In the genomic region with DNA sequence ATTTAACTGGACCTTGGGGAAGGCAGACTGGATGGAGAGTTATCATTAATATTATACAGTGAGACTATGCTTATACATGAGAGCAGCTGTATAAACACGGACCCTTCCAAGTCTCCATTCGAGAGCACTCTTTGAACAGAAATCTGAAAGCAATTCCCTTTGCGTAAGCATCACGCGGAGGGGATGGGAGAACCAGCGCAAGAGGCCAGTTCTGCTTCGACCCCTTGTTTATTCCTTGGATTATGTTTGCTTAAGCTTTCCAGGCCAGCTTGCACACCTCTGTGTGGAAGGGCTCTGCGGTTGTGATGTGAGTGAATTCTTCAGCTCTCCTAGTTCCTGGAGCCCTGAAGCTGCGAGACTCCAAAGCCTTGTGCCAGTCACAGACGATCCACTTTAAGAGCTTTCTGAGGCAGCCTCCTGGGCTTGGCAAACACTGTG, we compare ENCODE assay signal across 15 mouse cellular contexts.
DNase-seq lines count a peak whose midpoint lies in the region; ATAC-seq and TF ChIP-seq lines count a peak whose summit lies in the region.
"Had no signal": no experiment of that assay in that cellular context is flagged by ENCODE, and none has a peak within 500 bp of the region (broad histone marks: within the 10 kb centered on the region; RNA-seq: fewer than 3 reads in every experiment).

No protein-coding gene starts in this region.

- no peak overlapping the region for H3K4me2 ChIP-seq in midbrain, embryonic 11.5 days
- H3K4me2 ChIP-seq in midbrain, embryonic 15.5 days = no peak overlapping the region
- peak overlapping the region; percentile 49 for H3K4me2 ChIP-seq in stomach, embryonic 16.5 days (ENCODE audit: low read depth, low read length)
- H3K4me2 ChIP-seq: hindbrain, embryonic 13.5 days; liver, embryonic 13.5 days had no signal

- H3K27ac ChIP-seq in midbrain, embryonic 11.5 days (ENCODE audit: low read depth, low read length) = no peak overlapping the region
- H3K27ac ChIP-seq in midbrain, embryonic 15.5 days = no peak overlapping the region
- H3K27ac ChIP-seq in stomach, embryonic 16.5 days (ENCODE audit: low read length) = peak overlapping the region; percentile 76; the same call in 1 of the 2 replicates
- H3K27ac ChIP-seq: hindbrain, embryonic 13.5 days; left cerebral cortex, adult 2 months; liver, embryonic 13.5 days had no signal

- DNase-seq in heart, adult 11 months = peak; percentile 80
- no peak for DNase-seq in heart, adult 8-10 months (ENCODE audit: low spot score)
- peak; percentile 86 for DNase-seq in midbrain, embryonic 11.5 days (ENCODE audit: low spot score, missing footprints)
- peak; percentile 18 for DNase-seq in lung, adult 2 months
- DNase-seq in layer of hippocampus, postnatal 10 days (ENCODE audit: low spot score in 2 of 2) = no peak
- DNase-seq in gastrocnemius, adult 18-20 months (ENCODE audit: low spot score) = no peak
- DNase-seq: liver, embryonic 13.5 days; right cerebral cortex, postnatal 4 days; thymus, adult 18-20 months had no signal

- TF ChIP-seq POLR2A in lung, adult 2 months (IDR thresholded peaks at IDR 0.05; ENCODE audit: borderline replicate concordance, extremely low read depth, low read depth, low read length) = no peak

- no peak for TF ChIP-seq CTCF in lung, adult 2 months (IDR thresholded peaks at IDR 0.05; ENCODE audit: insufficient read depth, low read length)

- H3K9me3 ChIP-seq in midbrain, embryonic 11.5 days (ENCODE audit: control insufficient read depth, low read length) = no peaks in the 10 kb centered on the region
- H3K9me3 ChIP-seq in midbrain, embryonic 15.5 days = no peaks in the 10 kb centered on the region
- no peaks in the 10 kb centered on the region for H3K9me3 ChIP-seq in stomach, embryonic 16.5 days (replicated peaks; ENCODE audit: control insufficient read depth, low read length)
- H3K9me3 ChIP-seq: G1E; hindbrain, embryonic 13.5 days; liver, embryonic 13.5 days had no signal

- WGBS in midbrain, embryonic 11.5 days = 85% methylated on average over 10 of the region's 10 CpGs
- WGBS in midbrain, embryonic 15.5 days = 78% methylated on average over 10 of the region's 10 CpGs
- 27% methylated on average over 10 of the region's 10 CpGs for WGBS in lung, adult 2 months
- 27% methylated on average over 10 of the region's 10 CpGs for WGBS in stomach, embryonic 16.5 days

- H3K4me1 ChIP-seq in midbrain, embryonic 11.5 days (ENCODE audit: control insufficient read depth, insufficient read depth, low read length) = no peaks in the 10 kb centered on the region
- no peaks in the 10 kb centered on the region for H3K4me1 ChIP-seq in midbrain, embryonic 15.5 days
- no peaks in the 10 kb centered on the region; the same call in 1 of the 2 replicates for H3K4me1 ChIP-seq in lung, adult 2 months (ENCODE audit: control insufficient read depth, insufficient read depth, low read length)
- no peaks in the 10 kb centered on the region for H3K4me1 ChIP-seq in stomach, embryonic 16.5 days (ENCODE audit: control insufficient read depth, insufficient read depth, low read length)
- H3K4me1 ChIP-seq: hindbrain, embryonic 13.5 days; liver, embryonic 13.5 days had no signal

- no peak overlapping the region for H3K4me3 ChIP-seq in midbrain, embryonic 11.5 days (ENCODE audit: low read depth, low read length)
- H3K4me3 ChIP-seq in midbrain, embryonic 15.5 days = no peak overlapping the region
- no peak overlapping the region for H3K4me3 ChIP-seq in lung, adult 2 months (replicated peaks; ENCODE audit: extremely low read depth, low read depth, low read length)
- peak overlapping the region; percentile 17; the same call in 1 of the 2 replicates for H3K4me3 ChIP-seq in stomach, embryonic 16.5 days (replicated peaks; ENCODE audit: low read length)
- H3K4me3 ChIP-seq: hindbrain, embryonic 13.5 days; left cerebral cortex, adult 2 months; liver, embryonic 13.5 days had no signal

- H3K9ac ChIP-seq in midbrain, embryonic 11.5 days (ENCODE audit: low read length) = no peak overlapping the region
- no peak overlapping the region for H3K9ac ChIP-seq in midbrain, embryonic 15.5 days
- peak overlapping the region; percentile 39; the same call in 1 of the 2 replicates for H3K9ac ChIP-seq in stomach, embryonic 16.5 days (ENCODE audit: low read length)
- H3K9ac ChIP-seq: hindbrain, embryonic 13.5 days; liver, embryonic 13.5 days had no signal

- H3K36me3 ChIP-seq in midbrain, embryonic 11.5 days (ENCODE audit: control insufficient read depth, insufficient read depth, low read length) = no peaks in the 10 kb centered on the region
- no peaks in the 10 kb centered on the region for H3K36me3 ChIP-seq in midbrain, embryonic 15.5 days (replicated peaks)
- no peaks in the 10 kb centered on the region for H3K36me3 ChIP-seq in stomach, embryonic 16.5 days (ENCODE audit: control insufficient read depth, insufficient read depth, low read length)
- H3K36me3 ChIP-seq: G1E; hindbrain, embryonic 13.5 days; liver, embryonic 13.5 days had no signal

- no peaks in the 10 kb centered on the region for H3K27me3 ChIP-seq in midbrain, embryonic 11.5 days (ENCODE audit: control insufficient read depth, insufficient read depth, low read length)
- H3K27me3 ChIP-seq in midbrain, embryonic 15.5 days (replicated peaks) = no peaks in the 10 kb centered on the region
- H3K27me3 ChIP-seq in stomach, embryonic 16.5 days (ENCODE audit: control insufficient read depth, insufficient read depth, low read length) = no peaks in the 10 kb centered on the region
- H3K27me3 ChIP-seq: hindbrain, embryonic 13.5 days; liver, embryonic 13.5 days had no signal

- no peak for ATAC-seq in midbrain, embryonic 11.5 days (ENCODE audit: low FRiP score)
- ATAC-seq in midbrain, embryonic 15.5 days (replicated peaks) = no peak
- peak; percentile 80 for ATAC-seq in stomach, embryonic 16.5 days (ENCODE audit: insufficient read depth, low FRiP score)
- ATAC-seq: forebrain, embryonic 16.5 days had no signal

Comparison
In these comparisons a context has a peak if more than half of its experiments do, and no peak if none do; other contexts are left out.
1. DNase-seq: peak in heart, adult 11 months (single experiment), midbrain, embryonic 11.5 days (single experiment) and lung, adult 2 months (single experiment); none in heart, adult 8-10 months (single experiment), layer of hippocampus, postnatal 10 days (0 of 2) and gastrocnemius, adult 18-20 months (single experiment).